Mouse (Mus musculus): ENCODE measurements around the gene Ppm1d. TPM values are rescaled to one million over a fixed set of nuclear protein-coding genes. Genes with fewer than 3 reads are reported as not detected.

The Ppm1d gene
- polyA plus RNA-seq, 1 experiment from 2014 or later, result 18.7 TPM

DNA sequence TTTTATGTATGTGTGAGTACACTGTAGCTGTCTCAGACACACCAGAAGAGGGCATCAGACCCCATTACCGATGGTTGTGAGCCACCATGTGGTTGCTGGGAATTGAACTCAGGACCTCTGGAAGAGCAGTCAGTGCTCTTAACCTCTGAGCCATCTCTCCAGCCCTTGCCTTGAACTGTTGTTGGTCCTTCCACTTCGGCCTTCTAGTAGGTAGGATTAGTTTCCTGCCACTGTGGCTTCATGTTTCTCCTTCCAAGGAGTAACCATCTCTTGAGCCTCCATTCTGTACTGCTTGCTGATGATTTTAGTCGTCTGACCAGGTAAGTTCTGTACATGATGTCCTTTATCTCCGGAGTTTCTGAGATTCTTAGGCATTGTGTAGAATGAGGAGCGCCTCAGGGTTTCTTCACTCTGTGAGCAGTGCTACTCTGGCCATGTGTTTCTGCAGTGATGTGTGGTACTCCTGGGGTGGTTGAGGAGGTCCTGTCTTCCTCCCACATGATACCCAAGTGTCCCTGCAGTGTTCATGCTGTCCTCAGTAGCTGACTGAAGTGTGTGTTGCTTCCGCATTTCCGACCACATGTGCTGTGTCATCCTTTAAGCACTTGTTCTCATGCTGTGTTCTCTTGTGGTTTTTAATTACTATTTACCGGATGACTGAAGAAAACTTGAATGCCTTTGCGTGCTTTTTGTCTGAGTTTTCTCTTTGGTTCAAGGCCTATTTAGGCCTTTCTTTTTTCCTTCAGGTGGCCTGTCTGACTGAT is 12.7 kb downstream of the Ppm1d start:
- H3K36me3 ChIP-seq (ENCODE audit: insufficient read depth, low read length), result no peaks in the 10 kb centered on the region
- H3K27ac ChIP-seq, result no peak overlapping the region
- no peak for DNase-seq (ENCODE audit: low spot score)

GRCm38 (mm10) chr11:85328717-85329116 is 17.7 kb downstream of the Ppm1d start:
- H3K4me3 ChIP-seq (replicated peaks; ENCODE audit: low read depth, low read length), result no peak overlapping the region
- H3K9ac ChIP-seq (ENCODE audit: low read depth, low read length), result no peak overlapping the region
- no peaks in the 10 kb centered on the region for H3K4me1 ChIP-seq (replicated peaks; ENCODE audit: insufficient read depth, low read length)
- 0 out of 2 replicates have a peak, but pooled peaks cover 20% of the 10 kb centered on the region for H3K36me3 ChIP-seq (ENCODE audit: insufficient read depth, low read length)
- 92% methylated on average over 3 of the region's 3 CpGs for WGBS
- H3K4me2 ChIP-seq (ENCODE audit: low read length), result no peak overlapping the region
- H3K9me3 ChIP-seq (replicated peaks; ENCODE audit: low read length), result no peaks in the 10 kb centered on the region
- ATAC-seq (replicated peaks; ENCODE audit: low FRiP score, low read depth) (no peak), DNase-seq (ENCODE audit: low spot score) (no peak)
- H3K27ac ChIP-seq, result no peak overlapping the region
- no peaks in the 10 kb centered on the region for H3K27me3 ChIP-seq (ENCODE audit: insufficient read depth, low read length)
- TF ChIP-seq CTCF (IDR thresholded peaks at IDR 0.05; ENCODE audit: low read depth), result 0 out of 2 replicates have a peak, but pooled peaks have one; percentile 12

More for the DNA sequence above, 12.7 kb downstream of the Ppm1d start:
- no peak overlapping the region for H3K4me3 ChIP-seq (replicated peaks; ENCODE audit: low read depth, low read length)
- no peak for ATAC-seq (replicated peaks; ENCODE audit: low FRiP score, low read depth)
- H3K4me2 ChIP-seq (ENCODE audit: low read length), result no peak overlapping the region
- H3K27me3 ChIP-seq (ENCODE audit: insufficient read depth, low read length), result no peaks in the 10 kb centered on the region
- WGBS, result 88% methylated on average over 9 of the region's 9 CpGs
- no peaks in the 10 kb centered on the region for H3K4me1 ChIP-seq (replicated peaks; ENCODE audit: insufficient read depth, low read length)
- no peak overlapping the region for H3K9ac ChIP-seq (ENCODE audit: low read depth, low read length)
- H3K9me3 ChIP-seq (replicated peaks; ENCODE audit: low read length), result no peaks in the 10 kb centered on the region
- TF ChIP-seq CTCF (IDR thresholded peaks at IDR 0.05; ENCODE audit: low read depth), result no peak

GRCm38 (mm10) chr11:85329167-85329894 is 18.3 kb downstream of the Ppm1d start:
- WGBS, result 82% methylated on average over 7 of the region's 7 CpGs
- H3K36me3 ChIP-seq (ENCODE audit: insufficient read depth, low read length), result 0 out of 2 replicates have a peak, but pooled peaks cover 25% of the 10 kb centered on the region

GRCm38 (mm10) chr11:85334778-85335177 is 23.7 kb downstream of the Ppm1d start:
- peaks cover 50% of the 10 kb centered on the region for H3K36me3 ChIP-seq (ENCODE audit: insufficient read depth, low read length)
- no peak overlapping the region for H3K9ac ChIP-seq (ENCODE audit: low read depth, low read length)
- ATAC-seq (replicated peaks; ENCODE audit: low FRiP score, low read depth), result 0 out of 2 replicates have a peak, but pooled peaks have one; percentile 13
- peak; percentile 76 for TF ChIP-seq CTCF (IDR thresholded peaks at IDR 0.05; ENCODE audit: low read depth)
- no peaks in the 10 kb centered on the region for H3K27me3 ChIP-seq (ENCODE audit: insufficient read depth, low read length)
- H3K9me3 ChIP-seq (replicated peaks; ENCODE audit: low read length), result no peaks in the 10 kb centered on the region
- no peak overlapping the region for H3K4me2 ChIP-seq (ENCODE audit: low read length)
- 47% methylated on average over 4 of the region's 4 CpGs for WGBS
- DNase-seq (ENCODE audit: low spot score), result peak; percentile 52
- H3K27ac ChIP-seq, result no peak overlapping the region
- H3K4me3 ChIP-seq (replicated peaks; ENCODE audit: low read depth, low read length), result no peak overlapping the region
- no peaks in the 10 kb centered on the region for H3K4me1 ChIP-seq (replicated peaks; ENCODE audit: insufficient read depth, low read length)

More at GRCm38 (mm10) chr11:85329167-85329894, 18.3 kb downstream of the Ppm1d start:
- Histone ChIP-seq H3K4me2 (ENCODE audit: low read length) (no peak overlapping the region), H3K9me3 (replicated peaks; ENCODE audit: low read length) (no peaks in the 10 kb centered on the region), H3K9ac (ENCODE audit: low read depth, low read length) (no peak overlapping the region), H3K27ac (no peak overlapping the region), H3K4me3 (replicated peaks; ENCODE audit: low read depth, low read length) (no peak overlapping the region), H3K4me1 (replicated peaks; ENCODE audit: insufficient read depth, low read length) (no peaks in the 10 kb centered on the region), H3K27me3 (ENCODE audit: insufficient read depth, low read length) (no peaks in the 10 kb centered on the region)
- DNase-seq (ENCODE audit: low spot score) (peak; percentile 46), ATAC-seq (replicated peaks; ENCODE audit: low FRiP score, low read depth) (no peak)
- TF ChIP-seq CTCF (IDR thresholded peaks at IDR 0.05; ENCODE audit: low read depth), result no peak

DNA sequence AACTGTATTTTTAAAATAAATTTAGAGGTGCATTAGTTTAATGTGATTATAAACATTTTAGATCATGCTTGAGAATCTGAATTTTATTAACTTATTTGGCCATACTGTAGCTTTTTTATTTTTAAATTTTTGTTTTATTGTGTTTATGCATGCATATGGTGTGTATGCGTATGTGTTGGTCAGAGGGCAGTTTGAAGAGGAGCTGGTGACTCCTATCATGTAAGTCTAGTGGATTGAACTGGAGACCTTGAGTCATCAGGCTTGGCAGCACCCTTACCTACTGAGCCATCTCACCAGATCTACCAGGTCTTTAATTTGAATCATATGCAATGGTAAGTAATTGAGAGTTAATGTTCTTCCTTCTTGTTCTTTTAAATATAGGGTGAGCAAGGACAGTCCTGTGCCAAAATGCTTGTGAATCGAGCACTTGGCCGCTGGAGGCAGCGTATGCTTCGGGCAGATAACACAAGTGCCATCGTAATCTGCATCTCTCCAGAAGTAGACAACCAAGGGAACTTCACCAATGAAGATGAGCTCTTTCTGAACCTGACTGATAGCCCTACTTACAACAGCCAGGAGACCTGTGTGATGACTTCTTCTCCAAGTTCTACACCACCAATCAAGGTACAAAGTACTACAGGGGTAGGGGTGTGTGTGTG is 28.3 kb downstream of the Ppm1d start:
- Histone ChIP-seq H3K4me3 (replicated peaks; ENCODE audit: low read depth, low read length) (no peak overlapping the region), H3K36me3 (ENCODE audit: insufficient read depth, low read length) (peaks cover 54% of the 10 kb centered on the region), H3K27me3 (ENCODE audit: insufficient read depth, low read length) (no peaks in the 10 kb centered on the region), H3K4me1 (replicated peaks; ENCODE audit: insufficient read depth, low read length) (no peaks in the 10 kb centered on the region), H3K4me2 (ENCODE audit: low read length) (no peak overlapping the region), H3K27ac (no peak overlapping the region), H3K9ac (ENCODE audit: low read depth, low read length) (no peak overlapping the region), H3K9me3 (replicated peaks; ENCODE audit: low read length) (no peaks in the 10 kb centered on the region)
- no peak for ATAC-seq (replicated peaks; ENCODE audit: low FRiP score, low read depth)
- 96% methylated on average over 6 of the region's 6 CpGs for whole genome bisulfite sequencing
- DNase-seq (ENCODE audit: low spot score), result no peak
- no peak for TF ChIP-seq CTCF (IDR thresholded peaks at IDR 0.05; ENCODE audit: low read depth)

GRCm38 (mm10) chr11:85340070-85340616 is 29.1 kb downstream of the Ppm1d start:
- no peak overlapping the region for H3K4me2 ChIP-seq (ENCODE audit: low read length)
- TF ChIP-seq CTCF (IDR thresholded peaks at IDR 0.05; ENCODE audit: low read depth), result no peak
- no peak for ATAC-seq (replicated peaks; ENCODE audit: low FRiP score, low read depth)
- no peaks in the 10 kb centered on the region for H3K4me1 ChIP-seq (replicated peaks; ENCODE audit: insufficient read depth, low read length)
- no peaks in the 10 kb centered on the region for H3K9me3 ChIP-seq (replicated peaks; ENCODE audit: low read length)
- H3K36me3 ChIP-seq (ENCODE audit: insufficient read depth, low read length), result peaks cover 51% of the 10 kb centered on the region
- no peak overlapping the region for H3K4me3 ChIP-seq (replicated peaks; ENCODE audit: low read depth, low read length)
- no peaks in the 10 kb centered on the region for H3K27me3 ChIP-seq (ENCODE audit: insufficient read depth, low read length)
- DNase-seq (ENCODE audit: low spot score), result no peak
- H3K27ac ChIP-seq, result no peak overlapping the region
- 89% methylated on average over 7 of the region's 7 CpGs for WGBS
- H3K9ac ChIP-seq (ENCODE audit: low read depth, low read length), result no peak overlapping the region
